Mouse (Mus musculus): ENCODE measurements at regions not wholly inside any gene's neighbourhood (a gene's known extent, or its start where the extent isn't known, plus 50 kb on each side); places are given as distances from the start of the nearest gene placed in this dataset.
A peak's percentile ranks its signal among the peaks of the same experiment; 100 is the strongest.

DNA sequence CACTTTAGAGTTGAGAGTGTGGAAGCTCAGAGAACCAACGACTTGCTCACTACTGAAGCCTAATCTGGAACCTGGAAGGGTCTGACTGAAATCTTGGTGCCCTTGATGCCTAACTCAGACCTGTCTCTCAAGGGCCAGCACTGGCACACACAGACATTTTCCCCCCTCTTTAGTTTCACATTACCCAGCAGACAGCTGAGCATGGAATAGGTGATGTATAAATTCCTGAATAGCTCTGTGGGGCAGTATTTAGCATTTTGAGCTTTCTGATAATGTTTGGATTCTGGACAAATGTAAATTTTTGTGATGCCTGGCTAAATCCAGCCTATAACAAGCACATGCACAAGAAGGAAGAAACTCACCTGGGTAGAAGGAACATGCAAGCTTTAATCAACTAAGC lies 191.1 kb downstream of the Dmrt2 start:
- H3K27ac ChIP-seq (ENCODE audit: low read length) = no peak overlapping the region
- no peaks in the 10 kb centered on the region for H3K36me3 ChIP-seq (ENCODE audit: control insufficient read depth, insufficient read depth)
- ATAC-seq (ENCODE audit: low read depth) = no peak
- no peaks in the 10 kb centered on the region for H3K27me3 ChIP-seq (ENCODE audit: control insufficient read depth, insufficient read depth, low read depth, low read length)
- H3K9ac ChIP-seq (ENCODE audit: low read depth, low read length) = no peak overlapping the region
- no peaks in the 10 kb centered on the region for H3K4me1 ChIP-seq (ENCODE audit: control insufficient read depth, low read depth, low read length)
- H3K9me3 ChIP-seq (replicated peaks; ENCODE audit: control insufficient read depth, low read length) = no peaks in the 10 kb centered on the region
- H3K4me3 ChIP-seq (ENCODE audit: low read depth, low read length) = no peak overlapping the region
- WGBS (ENCODE audit: insufficient replicate concordance) = 29% methylated on average over 1 of the region's 1 CpGs
- H3K4me2 ChIP-seq (ENCODE audit: low read depth, low read length) = no peak overlapping the region

GRCm38 (mm10) chr19:25906721-25907120 lies 234.5 kb downstream of the Dmrt2 start:
- Histone ChIP-seq H3K4me3 (ENCODE audit: low read depth, low read length) (no peak overlapping the region), H3K36me3 (ENCODE audit: control insufficient read depth, insufficient read depth) (no peaks in the 10 kb centered on the region), H3K4me1 (ENCODE audit: control insufficient read depth, low read depth, low read length) (no peaks in the 10 kb centered on the region), H3K27me3 (ENCODE audit: control insufficient read depth, insufficient read depth, low read depth, low read length) (no peaks in the 10 kb centered on the region), H3K9ac (ENCODE audit: low read depth, low read length) (no peak overlapping the region), H3K27ac (ENCODE audit: low read length) (no peak overlapping the region), H3K9me3 (replicated peaks; ENCODE audit: control insufficient read depth, low read length) (no peaks in the 10 kb centered on the region), H3K4me2 (ENCODE audit: low read depth, low read length) (no peak overlapping the region)
- no peak for ATAC-seq (ENCODE audit: low read depth)
- WGBS (ENCODE audit: insufficient replicate concordance) = 73% methylated on average over 4 of the region's 4 CpGs

- H3K9ac ChIP-seq (ENCODE audit: low read depth, low read length) = no peak overlapping the region
- ATAC-seq (ENCODE audit: low read depth) = peak; percentile 41; the same call in 1 of the 2 replicates
- H3K27ac ChIP-seq (ENCODE audit: low read length) = no peak overlapping the region
- H3K9me3 ChIP-seq (replicated peaks; ENCODE audit: control insufficient read depth, low read length) = no peaks in the 10 kb centered on the region
- no peaks in the 10 kb centered on the region for H3K27me3 ChIP-seq (ENCODE audit: control insufficient read depth, insufficient read depth, low read depth, low read length)
- no peaks in the 10 kb centered on the region for H3K4me1 ChIP-seq (ENCODE audit: control insufficient read depth, low read depth, low read length)
- H3K36me3 ChIP-seq (ENCODE audit: control insufficient read depth, insufficient read depth) = no peaks in the 10 kb centered on the region
- no peak overlapping the region for H3K4me2 ChIP-seq (ENCODE audit: low read depth, low read length)
- H3K4me3 ChIP-seq (ENCODE audit: low read depth, low read length) = no peak overlapping the region
These were observed 249.8 kb downstream of the Dmrt2 start for GRCm38 (mm10) chr19:25922052-25922451.

DNA sequence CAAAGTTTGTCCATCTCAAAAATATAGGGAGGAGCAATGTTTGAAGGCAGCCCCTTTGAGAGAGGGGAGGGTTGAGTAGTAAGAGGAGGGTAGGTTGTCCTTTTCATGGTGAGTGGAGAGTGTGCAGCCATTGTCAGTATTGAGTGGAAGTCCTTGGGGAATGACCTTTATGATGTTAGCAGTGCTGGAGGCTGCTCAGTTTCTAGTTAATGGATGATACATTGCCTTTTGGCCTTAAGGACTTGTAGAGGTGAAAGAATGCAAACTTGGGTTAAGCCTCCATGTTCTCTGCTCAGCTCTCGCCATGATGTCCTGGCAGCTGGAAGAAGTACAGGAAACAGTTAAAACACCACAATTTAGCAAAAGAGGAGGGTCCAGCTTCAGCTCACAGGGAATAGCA lies 250.6 kb downstream of the Dmrt2 start:
- H3K27ac ChIP-seq (ENCODE audit: low read length) = no peak overlapping the region

DNA sequence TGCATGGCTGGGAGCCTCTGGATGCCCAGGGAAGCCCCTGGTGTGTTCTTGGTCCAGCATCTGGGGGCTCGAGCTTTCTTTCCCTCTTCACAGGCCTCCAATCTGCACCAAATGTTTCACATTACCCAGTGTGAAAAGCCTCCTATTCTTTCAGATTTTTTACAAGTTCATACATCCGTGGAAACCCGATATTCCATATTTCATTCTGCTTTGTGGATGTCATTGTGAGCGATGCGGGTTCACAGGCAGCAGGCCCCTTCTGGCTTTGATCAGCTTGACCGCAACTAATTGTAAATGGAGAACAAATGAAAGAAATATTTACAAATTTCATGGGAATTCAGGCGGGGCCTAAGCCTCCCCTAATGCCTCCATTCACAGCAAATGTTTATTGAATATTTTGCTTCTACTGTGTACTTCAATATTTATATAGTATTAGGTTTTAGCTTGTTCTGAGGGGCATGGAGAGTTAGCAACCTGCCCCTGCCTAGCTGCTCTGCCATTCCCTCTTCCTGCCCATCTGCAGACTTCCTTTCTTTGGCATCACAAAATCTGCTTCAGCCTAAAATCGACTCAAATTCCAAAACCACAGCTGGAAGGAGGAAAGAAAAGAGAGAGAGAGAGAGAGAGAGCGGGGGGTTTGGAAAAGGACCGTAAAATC lies 251.6 kb downstream of the Dmrt2 start:
- no peaks in the 10 kb centered on the region for H3K27me3 ChIP-seq (ENCODE audit: control insufficient read depth, insufficient read depth, low read depth, low read length)
- no peaks in the 10 kb centered on the region for H3K9me3 ChIP-seq (replicated peaks; ENCODE audit: control insufficient read depth, low read length)
- no peaks in the 10 kb centered on the region for H3K36me3 ChIP-seq (ENCODE audit: control insufficient read depth, insufficient read depth)
- no peak overlapping the region for H3K27ac ChIP-seq (ENCODE audit: low read length)
- 58% methylated on average over 10 of the region's 10 CpGs for WGBS (ENCODE audit: insufficient replicate concordance)
- no peak overlapping the region for H3K4me2 ChIP-seq (ENCODE audit: low read depth, low read length)
- no peaks in the 10 kb centered on the region for H3K4me1 ChIP-seq (ENCODE audit: control insufficient read depth, low read depth, low read length)
- no peak for ATAC-seq (ENCODE audit: low read depth)
- H3K9ac ChIP-seq (ENCODE audit: low read depth, low read length) = no peak overlapping the region
- no peak overlapping the region for H3K4me3 ChIP-seq (ENCODE audit: low read depth, low read length)

More for the DNA sequence above, 250.6 kb downstream of the Dmrt2 start:
- no peak overlapping the region for H3K9ac ChIP-seq (ENCODE audit: low read depth, low read length)
- no peak overlapping the region for H3K4me2 ChIP-seq (ENCODE audit: low read depth, low read length)
- H3K4me3 ChIP-seq (ENCODE audit: low read depth, low read length) = no peak overlapping the region
- no peaks in the 10 kb centered on the region for H3K36me3 ChIP-seq (ENCODE audit: control insufficient read depth, insufficient read depth)
- WGBS (ENCODE audit: insufficient replicate concordance) = 44% methylated on average over 1 of the region's 1 CpGs
- H3K27me3 ChIP-seq (ENCODE audit: control insufficient read depth, insufficient read depth, low read depth, low read length) = no peaks in the 10 kb centered on the region
- no peaks in the 10 kb centered on the region for H3K9me3 ChIP-seq (replicated peaks; ENCODE audit: control insufficient read depth, low read length)
- no peaks in the 10 kb centered on the region for H3K4me1 ChIP-seq (ENCODE audit: control insufficient read depth, low read depth, low read length)
- no peak for ATAC-seq (ENCODE audit: low read depth)

DNA sequence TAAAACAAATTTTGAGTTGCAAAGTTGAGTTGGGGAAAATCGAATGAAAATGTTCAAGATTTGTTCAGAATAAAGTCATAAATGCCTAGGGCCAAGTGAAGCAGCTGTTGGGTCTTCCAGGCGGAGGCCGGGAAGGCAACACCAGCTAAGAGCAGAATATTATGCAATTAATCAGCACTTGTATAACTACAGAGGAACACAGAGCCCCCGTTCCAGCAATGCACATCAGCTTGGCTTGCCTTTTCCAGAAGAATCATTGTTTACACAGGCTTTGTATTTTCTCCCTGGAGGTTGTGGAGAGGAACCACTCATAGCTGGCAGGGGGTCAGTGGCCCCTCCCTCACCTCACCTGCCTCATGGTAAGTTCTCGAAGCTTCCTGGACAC lies 252.2 kb downstream of the Dmrt2 start:
- Histone ChIP-seq H3K27ac (ENCODE audit: low read length) (no peak overlapping the region), H3K36me3 (ENCODE audit: control insufficient read depth, insufficient read depth) (no peaks in the 10 kb centered on the region), H3K9ac (ENCODE audit: low read depth, low read length) (no peak overlapping the region), H3K4me1 (ENCODE audit: control insufficient read depth, low read depth, low read length) (no peaks in the 10 kb centered on the region), H3K4me3 (ENCODE audit: low read depth, low read length) (no peak overlapping the region), H3K9me3 (replicated peaks; ENCODE audit: control insufficient read depth, low read length) (no peaks in the 10 kb centered on the region), H3K27me3 (ENCODE audit: control insufficient read depth, insufficient read depth, low read depth, low read length) (no peaks in the 10 kb centered on the region), H3K4me2 (ENCODE audit: low read depth, low read length) (no peak overlapping the region)
- no peak for ATAC-seq (ENCODE audit: low read depth)
- 55% methylated on average over 5 of the region's 5 CpGs for WGBS (ENCODE audit: insufficient replicate concordance)

DNA sequence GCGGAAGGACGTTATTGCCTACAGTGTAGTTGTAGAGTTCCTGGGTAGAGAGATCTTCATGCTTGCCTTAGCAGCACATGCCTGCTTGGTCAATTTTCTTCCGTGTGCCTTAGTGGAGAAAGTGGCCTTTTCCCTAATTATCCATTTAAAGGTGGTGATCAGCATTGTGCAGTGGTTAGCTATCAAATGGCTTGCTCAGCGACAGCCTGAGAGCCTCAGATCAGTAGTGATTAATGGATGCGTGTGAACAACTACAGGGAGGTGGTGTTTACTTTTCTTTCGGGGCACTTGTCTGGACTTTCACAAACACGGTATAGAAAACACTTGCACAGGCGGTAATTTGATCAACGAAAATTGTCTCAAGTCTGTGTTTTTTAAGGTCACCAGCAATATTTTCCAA lies 255.0 kb downstream of the Dmrt2 start:
- Histone ChIP-seq H3K4me2 (ENCODE audit: low read depth, low read length) (no peak overlapping the region), H3K9me3 (replicated peaks; ENCODE audit: control insufficient read depth, low read length) (no peaks in the 10 kb centered on the region), H3K4me1 (ENCODE audit: control insufficient read depth, low read depth, low read length) (no peaks in the 10 kb centered on the region), H3K9ac (ENCODE audit: low read depth, low read length) (no peak overlapping the region), H3K36me3 (ENCODE audit: control insufficient read depth, insufficient read depth) (no peaks in the 10 kb centered on the region), H3K27ac (ENCODE audit: low read length) (no peak overlapping the region), H3K27me3 (ENCODE audit: control insufficient read depth, insufficient read depth, low read depth, low read length) (no peaks in the 10 kb centered on the region), H3K4me3 (ENCODE audit: low read depth, low read length) (no peak overlapping the region)
- whole genome bisulfite sequencing (ENCODE audit: insufficient replicate concordance) = 51% methylated on average over 9 of the region's 9 CpGs
- no peak for ATAC-seq (ENCODE audit: low read depth)

- Histone ChIP-seq H3K36me3 (ENCODE audit: control insufficient read depth, insufficient read depth) (no peaks in the 10 kb centered on the region), H3K9ac (ENCODE audit: low read depth, low read length) (no peak overlapping the region), H3K9me3 (replicated peaks; ENCODE audit: control insufficient read depth, low read length) (no peaks in the 10 kb centered on the region), H3K4me3 (ENCODE audit: low read depth, low read length) (no peak overlapping the region), H3K4me2 (ENCODE audit: low read depth, low read length) (no peak overlapping the region), H3K27me3 (ENCODE audit: control insufficient read depth, insufficient read depth, low read depth, low read length) (no peaks in the 10 kb centered on the region), H3K4me1 (ENCODE audit: control insufficient read depth, low read depth, low read length) (no peaks in the 10 kb centered on the region), H3K27ac (ENCODE audit: low read length) (no peak overlapping the region)
- no peak for ATAC-seq (ENCODE audit: low read depth)
- WGBS (ENCODE audit: insufficient replicate concordance) = 43% methylated on average over 9 of the region's 9 CpGs
These were observed 265.1 kb downstream of the Dmrt2 start for GRCm38 (mm10) chr19:25937343-25937742.

DNA sequence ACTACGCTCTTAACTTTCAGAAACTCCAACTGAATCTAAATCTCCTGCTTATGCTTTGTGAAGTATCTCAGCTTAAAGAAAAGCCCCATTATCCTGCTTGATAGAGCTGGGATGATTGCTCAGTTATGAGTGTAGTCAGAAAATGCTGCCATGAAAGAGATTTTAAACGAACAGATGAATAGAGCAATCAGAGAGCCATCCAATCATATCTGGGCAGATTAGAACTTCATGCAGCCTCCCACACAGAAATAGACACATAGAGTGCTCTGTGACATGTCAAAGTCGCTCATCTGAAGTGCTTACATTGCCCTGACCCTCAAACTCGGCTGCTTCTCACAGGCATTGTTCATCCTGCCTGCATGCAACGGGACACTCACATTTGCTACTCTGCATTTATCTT lies 299.0 kb downstream of the Dmrt2 start:
- H3K36me3 ChIP-seq (ENCODE audit: control insufficient read depth, insufficient read depth) = no peaks in the 10 kb centered on the region
- no peak overlapping the region for H3K9ac ChIP-seq (ENCODE audit: low read depth, low read length)
- H3K27me3 ChIP-seq (ENCODE audit: control insufficient read depth, insufficient read depth, low read depth, low read length) = no peaks in the 10 kb centered on the region
- H3K27ac ChIP-seq (ENCODE audit: low read length) = no peak overlapping the region
- H3K9me3 ChIP-seq (replicated peaks; ENCODE audit: control insufficient read depth, low read length) = no peaks in the 10 kb centered on the region
- H3K4me2 ChIP-seq (ENCODE audit: low read depth, low read length) = no peak overlapping the region
- no peak for ATAC-seq (ENCODE audit: low read depth)
- no peaks in the 10 kb centered on the region for H3K4me1 ChIP-seq (ENCODE audit: control insufficient read depth, low read depth, low read length)
- no peak overlapping the region for H3K4me3 ChIP-seq (ENCODE audit: low read depth, low read length)
- 49% methylated on average over 5 of the region's 5 CpGs for WGBS (ENCODE audit: insufficient replicate concordance)
